Mouse (Mus musculus) kidney, adult 2 months (tissue): Measurements from ENCODE around the gene St3gal3. TPM values are rescaled to one million over a fixed set of nuclear protein-coding genes. Genes with fewer than 3 reads are reported as not detected.

Experiments
- DNase-seq: peaks from one replicate; pipeline ENCODE4 v3.0.0; 2021
- H3K27ac ChIP-seq: fragments of 200-500 bp; 2 replicates; pipeline ENCODE4 v1.5.1; 2012; ENCODE audit warnings: low read depth, low read length, control low read depth, inconsistent platforms; ENCODE audit not compliant: insufficient read depth
- H3K27me3 ChIP-seq: fragments of 200-500 bp; replicated peaks from 2 replicates; pipeline ENCODE4 v1.6.1; 2012; ENCODE audit warnings: mild to moderate bottlenecking, moderate library complexity, low read length, inconsistent platforms; ENCODE audit not compliant: control insufficient read depth, insufficient read depth
- H3K36me3 ChIP-seq: fragments of 200-500 bp; 2 replicates; pipeline ENCODE4 v1.6.1; 2012; ENCODE audit warnings: mild to moderate bottlenecking, moderate library complexity, low read length, inconsistent platforms; ENCODE audit not compliant: control insufficient read depth, insufficient read depth
- H3K4me1 ChIP-seq: fragments of 200-500 bp; 2 replicates; pipeline ENCODE4 v1.6.1; 2011; ENCODE audit warnings: low read length; ENCODE audit not compliant: control insufficient read depth, insufficient read depth
- H3K4me3 ChIP-seq: fragments of 200-500 bp; 2 replicates; pipeline ENCODE4 v1.5.1; 2011; ENCODE audit warnings: mild to moderate bottlenecking, low read depth, low read length, control low read depth; ENCODE audit not compliant: insufficient read depth
- CTCF ChIP-seq: fragments of 200-500 bp; conservative IDR thresholded peaks from 2 replicates; pipeline ENCODE4 v1.5.1; 2011; ENCODE audit warnings: low read depth, mild to moderate bottlenecking, control low read depth, low read length, moderate library complexity, mixed read lengths; ENCODE audit not compliant: insufficient read depth, insufficient read length
- POLR2A ChIP-seq: fragments of 200-500 bp; IDR thresholded peaks from one replicate; pipeline ENCODE4 v1.6.1; 2011; ENCODE audit warnings: low read depth, low read length, control low read depth
- WGBS: fragments of 180-500 bp; shearing (Covaris S2); methylation state at CpG from one replicate; pipeline ENCODE4 v1.1.7; 2018; 5-methylcytosine and 5-hydroxymethylcytosine counted together
- polyA plus RNA-seq: library from polyadenylated mRNA; depleted of rRNA; stranded (reverse); fragments of >200 nt; gene quantifications from 2 replicates; pipeline ENCODE4 v1.2.3, GENCODE M21; 2012; rRNA removed

Gene St3gal3
- polyA plus RNA-seq, 1 experiment: 50.7 TPM

GRCm38 (mm10) chr4:117887133-117887532, 247.6 kb downstream of the St3gal3 start, which contains the start of gene Atp6v0b:
Gene Atp6v0b, minus strand, starts transcription at chr4:117887333.
- H3K4me3 ChIP-seq: peak within 1 kb of the TSS; percentile 84
- H3K27me3 ChIP-seq: no peaks in the 10 kb centered on the region
- no peaks in the 10 kb centered on the region; the same call in 1 of the 2 replicates for H3K36me3 ChIP-seq
- under 1% methylated on average over 37 of the region's 37 CpGs for WGBS
- peaks cover 6% of the 10 kb centered on the region; the same call in 1 of the 2 replicates for H3K4me1 ChIP-seq
- TF ChIP-seq POLR2A: peak; percentile 68
- TF ChIP-seq CTCF: no peak
- peak within 1 kb of the TSS; percentile 73 for H3K27ac ChIP-seq
- DNase-seq: peak; percentile 97

DNA sequence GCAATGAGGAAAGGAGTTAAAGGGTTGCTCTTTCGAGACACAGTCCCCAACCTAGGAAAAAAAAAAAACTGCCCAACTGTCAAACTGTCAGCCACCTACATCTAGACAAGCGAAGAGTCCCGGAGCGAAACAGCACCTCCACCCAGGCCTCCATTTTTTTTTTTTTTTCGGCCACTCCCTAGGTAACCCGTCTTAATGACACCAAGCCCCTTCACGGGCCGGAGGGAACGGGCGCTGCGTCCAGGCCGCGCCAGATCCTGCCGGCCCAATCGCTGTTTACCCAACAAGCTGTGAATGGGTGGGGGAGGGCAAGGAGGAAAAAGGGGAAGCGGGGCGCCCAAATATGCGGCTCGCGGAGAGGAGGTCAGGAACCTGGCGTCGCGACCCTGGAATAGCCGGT, 248.1 kb downstream of the St3gal3 start:
- no peaks in the 10 kb centered on the region; the same call in 1 of the 2 replicates for H3K36me3 ChIP-seq
- WGBS: under 1% methylated on average over 23 of the region's 24 CpGs
- peak; percentile 42 for DNase-seq
- peaks cover 6% of the 10 kb centered on the region; the same call in 1 of the 2 replicates for H3K4me1 ChIP-seq
- H3K27me3 ChIP-seq: no peaks in the 10 kb centered on the region
- H3K27ac ChIP-seq: peak overlapping the region; percentile 73
- TF ChIP-seq POLR2A (no peak), CTCF (no peak)
- peak overlapping the region; percentile 84 for H3K4me3 ChIP-seq

GRCm38 (mm10) chr4:117885994-117886393, 248.7 kb downstream of the St3gal3 start:
- Histone ChIP-seq H3K36me3 (no peaks in the 10 kb centered on the region; the same call in 1 of the 2 replicates), H3K27me3 (no peaks in the 10 kb centered on the region), H3K4me1 (peaks cover 4% of the 10 kb centered on the region; the same call in 1 of the 2 replicates), H3K4me3 (peak overlapping the region; percentile 84), H3K27ac (no peak overlapping the region)
- WGBS: 62% methylated on average over 9 of the region's 9 CpGs
- TF ChIP-seq CTCF (no peak), POLR2A (no peak)
- no peak for DNase-seq

GRCm38 (mm10) chr4:117885093-117885492, 249.6 kb downstream of the St3gal3 start:
- Histone ChIP-seq H3K27me3 (no peaks in the 10 kb centered on the region), H3K27ac (no peak overlapping the region), H3K4me1 (peaks cover 3% of the 10 kb centered on the region; the same call in 1 of the 2 replicates), H3K36me3 (no peaks in the 10 kb centered on the region; the same call in 1 of the 2 replicates), H3K4me3 (no peak overlapping the region)
- 98% methylated on average over 10 of the region's 10 CpGs for WGBS
- TF ChIP-seq POLR2A: no peak
- TF ChIP-seq CTCF: no peak
- no peak for DNase-seq

DNA sequence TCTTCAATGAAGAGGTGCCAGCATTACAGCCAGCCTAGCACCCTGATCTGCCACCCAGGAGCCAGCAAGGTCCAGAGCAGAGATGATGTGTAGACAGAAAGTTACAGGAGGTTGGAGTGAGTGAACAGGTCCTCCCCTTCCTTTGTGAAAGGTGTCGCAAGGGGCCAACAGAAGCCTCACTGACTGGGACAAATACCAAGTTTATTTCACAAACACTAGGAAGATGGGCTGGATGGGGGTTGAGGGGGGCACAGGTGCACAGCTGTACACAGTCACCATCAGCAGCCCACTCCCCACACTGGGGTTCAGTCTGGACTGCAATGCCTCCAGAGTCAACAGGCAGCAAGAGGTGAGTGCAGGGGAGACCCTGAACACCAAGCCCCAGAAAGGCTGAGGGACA, 250.6 kb downstream of the St3gal3 start:
- no peak for TF ChIP-seq CTCF
- no peak for TF ChIP-seq POLR2A
- no peak for DNase-seq
- H3K36me3 ChIP-seq: no peaks in the 10 kb centered on the region; the same call in 1 of the 2 replicates
- H3K27me3 ChIP-seq: no peaks in the 10 kb centered on the region
- no peak overlapping the region for H3K4me3 ChIP-seq
- no peak overlapping the region for H3K27ac ChIP-seq
- 100% methylated on average over 1 of the region's 1 CpGs for WGBS
- H3K4me1 ChIP-seq: peaks cover 3% of the 10 kb centered on the region; the same call in 1 of the 2 replicates

- WGBS: 4% methylated on average over 88 of the region's 103 CpGs
- Histone ChIP-seq H3K27ac (no peak within 1 kb of the TSS), H3K4me1 (peaks cover 3% of the 10 kb centered on the region; the same call in 1 of the 2 replicates), H3K36me3 (no peaks in the 10 kb centered on the region; the same call in 1 of the 2 replicates), H3K27me3 (no peaks in the 10 kb centered on the region), H3K4me3 (peak within 1 kb of the TSS; percentile 55)
- DNase-seq: peak; percentile 27
- TF ChIP-seq CTCF (no peak), POLR2A (no peak)
These were observed 251.7 kb downstream of the St3gal3 start, which contains the start of gene B4galt2 for GRCm38 (mm10) chr4:117882701-117883691. Gene B4galt2, minus strand, starts transcription at chr4:117883487.

Other genes with a start within 250 kb of the St3gal3 start
- gene Atp6v0b, start 247.6 kb downstream of the St3gal3 start, polyA plus RNA-seq: 768 and 777 TPM in 2 replicates
- gene Dph2, start 242.9 kb downstream of the St3gal3 start, polyA plus RNA-seq: 9.4 and 10.1 TPM in 2 replicates
- 55.5 and 61.0 TPM in 2 replicates for gene Ipo13, start 219.9 kb downstream of the St3gal3 start, polyA plus RNA-seq
- 1.2 and 1.8 TPM in 2 replicates for gene Artn, start 205.2 kb downstream of the St3gal3 start, polyA plus RNA-seq
- 31.9 and 34.0 TPM in 2 replicates for gene Kdm4a, start 45.1 kb upstream of the St3gal3 start, polyA plus RNA-seq
- gene Ptprf, start 156.5 kb upstream of the St3gal3 start, polyA plus RNA-seq: 89.9 and 114 TPM in 2 replicates